Mouse (Mus musculus) heart, adult 9 months (tissue): ENCODE measurements around the gene Rsph10b.
"Not testable (repeated sequence)": the region's sequence is repeated elsewhere in the genome, so short reads cannot be mapped to it uniquely, and the experiment has no call there.

Experiments used
- DNase-seq, 2 experiments: peaks; one replicate each; pipeline ENCODE4 v3.0.0; 2022; ENCODE audit warnings: low spot score in 2 of 2

Gene Rsph10b

DNA sequence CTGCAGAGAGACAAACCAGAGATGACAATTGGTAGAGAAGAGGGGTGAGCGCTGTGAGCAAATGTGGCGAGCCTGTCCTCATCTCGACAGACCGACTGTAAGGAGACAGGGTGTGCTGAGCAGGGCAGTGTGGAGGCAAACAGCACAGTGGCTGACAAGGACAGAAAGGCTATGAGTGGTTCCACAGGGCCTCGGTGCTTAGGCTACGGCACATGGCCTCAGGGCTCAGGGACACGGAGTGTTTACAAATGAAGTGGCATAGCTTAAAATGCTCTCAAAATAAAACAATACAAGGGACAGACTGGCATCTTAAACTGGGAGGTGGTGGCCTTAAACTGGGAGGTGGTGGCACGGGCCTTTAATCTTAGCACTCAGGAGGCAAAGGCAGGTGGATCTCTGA lies 60.4 kb downstream of the Rsph10b start:
- DNase-seq: no peak

DNA sequence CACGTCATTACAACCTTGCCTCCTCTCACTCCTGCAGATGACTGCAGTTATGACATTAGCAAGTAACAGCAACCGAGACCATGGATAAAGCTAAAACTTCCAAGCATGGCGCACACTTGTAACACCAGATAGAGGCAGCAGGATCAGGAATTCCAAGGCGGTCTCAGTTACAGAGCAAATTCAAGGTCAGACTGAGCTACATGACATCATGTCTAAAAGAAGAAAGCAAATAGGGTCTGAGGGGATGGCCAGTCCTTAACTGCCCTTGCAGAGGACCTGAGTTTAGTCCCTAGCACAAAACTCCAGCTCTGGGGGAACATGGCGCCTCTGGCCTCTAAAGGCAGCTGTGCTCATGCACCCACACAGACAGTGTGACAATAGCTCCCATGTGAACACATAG lies 61.0 kb downstream of the Rsph10b start:
- DNase-seq: no peak

DNA sequence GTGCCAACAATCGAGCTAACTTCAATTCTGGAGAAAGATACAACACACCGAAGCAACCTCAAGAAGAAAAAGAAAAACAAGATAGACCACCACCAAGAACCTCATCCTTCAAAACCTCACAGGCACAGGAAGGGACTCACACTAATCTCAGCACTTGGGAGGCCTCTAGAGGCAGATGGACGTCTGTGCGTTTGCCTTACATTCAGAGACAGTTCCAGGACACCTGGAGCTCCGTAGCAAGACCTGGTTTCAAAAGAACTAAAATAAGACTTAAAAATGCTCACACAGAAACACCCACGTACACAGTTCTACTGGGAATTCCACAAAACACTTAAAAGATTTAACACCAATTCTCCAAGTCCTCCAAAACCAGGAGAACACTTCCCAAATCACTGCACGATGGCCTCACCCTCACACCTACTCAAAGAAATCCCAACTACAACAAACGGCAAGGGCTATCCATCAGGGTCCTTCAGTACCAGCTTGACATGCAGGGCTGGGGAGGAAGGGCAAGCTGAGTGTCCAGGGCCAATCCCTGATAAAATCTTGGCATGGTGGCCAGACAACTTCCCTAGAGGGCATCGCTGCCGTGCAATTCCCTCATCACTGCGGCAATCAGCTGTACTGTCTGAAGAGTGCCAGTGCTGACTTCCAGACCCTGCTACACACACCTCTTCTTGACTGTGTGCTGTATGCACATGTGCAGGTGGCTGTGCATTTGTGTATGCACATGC lies 62.0 kb downstream of the Rsph10b start:
- DNase-seq: no peak

DNA sequence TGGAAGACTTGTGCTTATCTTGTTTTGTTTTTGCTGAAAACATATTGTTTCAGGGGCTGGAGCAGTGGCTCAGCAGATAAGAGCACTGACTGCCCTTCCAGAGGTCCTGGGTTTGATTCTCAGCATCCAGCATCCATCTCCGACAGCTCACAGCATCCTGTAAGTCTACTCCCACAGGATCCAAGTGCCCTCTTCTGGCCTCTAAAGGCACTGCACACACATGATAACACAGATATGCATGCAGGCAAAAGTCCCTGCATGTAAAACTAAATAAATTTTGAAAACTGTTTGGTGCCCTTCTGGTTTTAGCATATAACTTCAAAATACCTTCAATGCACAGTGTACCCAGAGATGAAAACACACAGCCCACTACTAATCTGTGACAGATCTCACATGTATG lies 66.6 kb downstream of the Rsph10b start:
- DNase-seq: no peak

DNA sequence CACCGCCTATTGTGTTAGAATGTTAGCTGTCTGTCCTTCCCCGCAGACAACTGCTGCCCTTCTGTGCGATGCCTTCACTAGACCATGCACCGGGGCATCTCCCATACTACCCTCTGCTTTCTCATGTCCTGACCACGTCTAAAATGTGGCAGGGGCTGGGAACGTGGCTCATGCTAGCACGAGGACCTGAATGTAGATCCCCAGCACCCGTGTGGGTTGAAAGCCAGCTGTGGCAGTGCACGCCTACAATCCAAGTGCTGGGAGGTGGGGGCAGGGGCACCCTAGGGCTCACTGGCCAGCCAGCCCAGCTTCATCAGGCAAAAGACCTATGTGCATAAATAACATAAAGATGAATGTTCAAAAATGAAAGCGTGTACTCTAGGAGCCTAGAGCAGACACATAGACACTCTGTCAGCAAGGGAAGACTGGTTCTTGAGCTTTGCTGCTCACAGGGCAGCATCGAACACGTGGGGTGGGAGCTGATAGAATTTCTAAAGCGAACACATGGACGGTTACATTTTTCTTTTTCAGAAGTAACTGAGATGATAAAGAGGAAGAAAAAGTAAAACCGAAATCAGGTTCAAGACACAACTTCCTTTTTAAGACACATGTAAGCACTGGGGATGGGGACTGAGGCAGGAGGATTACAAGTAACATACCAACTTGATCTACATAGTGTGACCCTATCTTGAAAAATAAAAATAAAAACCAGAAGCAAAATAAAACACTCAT lies 69.8 kb downstream of the Rsph10b start:
- peak in 1 of 2 experiments; percentile 5 for DNase-seq

DNA sequence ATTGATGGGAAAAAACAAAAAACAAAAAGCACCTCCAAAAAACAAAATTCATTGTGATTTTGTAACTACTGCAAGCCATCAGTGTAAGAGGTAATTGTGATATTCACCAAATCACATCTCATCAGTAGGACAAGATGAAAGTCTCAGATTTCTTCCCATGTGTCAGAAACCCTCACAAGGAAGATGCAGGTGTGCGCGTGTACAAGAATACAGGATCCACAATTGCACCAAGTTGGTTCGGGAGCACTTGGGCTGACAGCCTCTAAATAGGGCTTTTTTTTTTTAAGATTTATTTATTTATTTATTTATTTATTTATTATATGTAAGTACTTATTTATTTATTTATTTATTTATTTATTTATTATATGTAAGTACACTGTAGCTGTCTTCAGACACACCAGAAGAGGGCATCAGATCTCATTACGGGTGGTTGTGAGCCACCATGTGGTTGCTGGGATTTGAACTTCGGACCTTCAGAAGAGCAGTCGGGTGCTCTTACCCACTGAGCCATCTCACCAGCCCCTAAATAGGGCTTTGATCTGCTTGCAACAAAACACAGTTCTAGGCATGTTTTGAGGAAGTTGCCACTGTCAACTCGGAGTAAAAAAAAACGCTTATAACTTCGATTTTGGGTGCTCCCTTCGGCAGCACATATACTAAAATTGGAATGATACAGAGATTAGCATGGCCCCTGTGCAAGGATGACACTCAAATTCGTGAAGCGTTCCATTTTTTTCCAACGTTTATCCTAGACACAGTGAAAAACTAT lies 80.7 kb downstream of the Rsph10b start:
- not testable (repeated sequence) for DNase-seq

DNA sequence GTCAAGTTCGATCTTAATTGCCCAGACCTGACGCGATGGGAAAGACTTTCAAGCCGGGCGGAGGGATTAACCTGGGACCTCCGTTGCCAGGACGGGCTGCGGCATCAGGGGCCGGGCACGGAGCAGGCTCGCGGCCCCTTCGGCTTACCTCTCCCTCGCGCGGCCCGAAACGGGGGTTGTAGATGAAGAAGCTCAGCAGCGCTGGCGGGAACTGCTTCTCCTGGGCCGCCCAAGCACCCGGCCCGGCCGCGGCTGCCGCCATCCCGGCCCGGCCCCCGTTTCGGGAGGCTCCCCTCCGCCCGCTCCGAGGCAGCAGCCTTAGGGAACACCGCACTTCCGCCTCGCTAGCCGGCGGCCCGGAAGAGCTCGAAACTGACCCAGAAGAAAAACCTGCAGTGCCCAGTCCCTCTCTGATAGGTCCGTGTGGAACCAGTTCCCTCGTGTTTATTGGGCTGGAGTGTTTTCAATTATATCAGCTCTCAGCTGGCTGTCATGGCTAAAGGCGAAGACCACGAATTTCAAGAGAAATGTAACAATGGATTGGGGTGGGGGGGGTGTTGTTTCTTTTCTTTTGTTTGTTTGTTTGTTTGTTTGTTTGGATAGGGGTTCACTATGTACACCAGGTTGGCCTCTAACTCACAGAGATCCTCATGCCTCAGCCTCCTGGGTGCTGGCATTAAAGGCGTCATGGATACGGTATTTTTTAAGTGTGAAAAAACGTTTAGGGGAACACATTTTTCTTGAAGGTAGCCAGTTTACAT lies 81.9 kb downstream of the Rsph10b start, which contains the start of gene Ccz1:
Ccz1 (minus strand) TSS at position 327 of the 761 bp plus-strand sequence.
- peak; percentile 71 to 82 for DNase-seq

DNA sequence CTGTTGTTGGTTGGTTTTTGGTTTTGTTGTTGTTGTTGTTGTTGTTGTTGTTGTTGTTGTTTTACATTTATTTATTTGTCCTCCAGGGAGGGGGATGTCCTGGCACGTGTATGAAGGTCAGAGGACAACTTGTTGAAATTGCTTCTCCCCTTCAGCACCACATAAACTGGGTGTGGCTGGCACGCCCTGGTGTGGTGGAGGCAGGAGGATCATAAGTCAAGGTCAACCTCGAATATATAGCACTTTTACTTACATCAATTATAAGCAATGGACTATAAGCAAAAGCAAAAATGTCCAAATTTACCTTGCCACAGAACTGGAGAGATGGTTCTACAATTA lies 82.4 kb downstream of the Rsph10b start:
- DNase-seq: no peak

DNA sequence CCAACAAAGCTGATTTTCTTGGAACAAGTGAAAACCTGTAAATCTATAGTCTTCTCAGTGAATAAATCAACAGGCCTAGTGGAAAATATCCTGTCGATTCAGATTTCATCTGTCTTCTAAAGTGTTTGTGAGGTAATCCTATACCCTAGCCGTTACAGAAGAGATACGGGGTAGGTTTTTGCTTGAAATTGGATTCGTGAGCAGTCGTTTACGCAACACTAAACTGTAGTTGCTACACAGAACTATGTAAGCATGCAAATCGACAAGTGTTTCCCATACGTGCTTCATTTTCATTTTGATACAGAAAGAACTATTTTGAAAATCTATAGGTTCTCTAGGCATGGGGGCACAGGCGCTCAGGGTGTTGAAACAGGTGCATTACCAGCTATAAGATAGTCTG lies 83.0 kb downstream of the Rsph10b start:
- DNase-seq: no peak

DNA sequence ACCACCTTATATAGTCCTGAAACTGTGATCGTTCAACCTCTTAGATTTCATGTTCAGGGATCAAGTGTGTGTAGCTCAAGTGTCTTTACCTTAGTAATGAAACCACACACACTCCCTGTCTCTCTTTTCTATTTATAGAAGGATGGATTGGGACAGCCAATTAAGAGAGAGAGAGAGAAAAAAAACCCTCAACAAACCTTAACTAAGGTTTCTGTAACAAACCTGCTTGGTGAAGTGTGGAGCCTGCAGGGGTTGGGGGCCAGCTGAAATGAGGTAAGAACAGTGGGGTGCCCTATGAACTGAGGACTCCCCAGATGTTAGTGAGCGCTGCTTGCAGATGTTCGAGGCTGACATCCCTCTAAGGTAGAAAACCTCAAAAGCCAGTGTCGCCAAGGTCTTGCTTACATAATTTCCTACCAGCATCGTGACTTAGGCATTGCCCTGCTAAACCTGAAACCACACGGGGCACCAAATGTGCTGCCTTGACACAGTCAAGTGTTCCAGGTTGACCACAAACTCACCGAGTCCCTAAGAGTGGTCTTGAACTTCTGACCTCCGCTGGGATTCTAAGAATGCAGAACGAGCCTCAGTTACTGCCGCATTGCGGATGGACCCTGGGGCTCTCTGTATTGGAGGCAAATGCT lies 93.9 kb downstream of the Rsph10b start, which contains the start of gene Ocm:
Ocm (minus strand) TSS at position 51 of the 644 bp plus-strand sequence.
- DNase-seq: no peak

DNA sequence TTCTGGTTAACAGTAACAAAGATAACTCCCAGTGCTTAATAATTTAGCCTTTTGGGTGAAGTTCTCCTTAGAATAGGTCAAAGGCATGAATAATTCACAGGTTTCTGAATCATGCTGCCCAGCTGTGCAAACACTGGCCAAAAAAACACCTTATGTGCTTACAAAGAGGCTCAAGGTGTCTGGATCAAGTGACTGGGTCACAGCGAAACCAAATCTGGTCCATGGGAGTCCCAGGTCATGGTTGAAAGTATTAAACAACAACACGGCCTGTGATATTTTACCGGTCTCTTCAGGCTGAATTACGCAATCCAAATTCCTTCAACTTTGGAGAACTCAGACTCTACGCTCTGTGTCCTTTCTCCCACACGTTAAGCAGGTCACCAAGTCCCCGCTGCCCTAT lies 99.7 kb downstream of the Rsph10b start:
- DNase-seq: no peak

DNA sequence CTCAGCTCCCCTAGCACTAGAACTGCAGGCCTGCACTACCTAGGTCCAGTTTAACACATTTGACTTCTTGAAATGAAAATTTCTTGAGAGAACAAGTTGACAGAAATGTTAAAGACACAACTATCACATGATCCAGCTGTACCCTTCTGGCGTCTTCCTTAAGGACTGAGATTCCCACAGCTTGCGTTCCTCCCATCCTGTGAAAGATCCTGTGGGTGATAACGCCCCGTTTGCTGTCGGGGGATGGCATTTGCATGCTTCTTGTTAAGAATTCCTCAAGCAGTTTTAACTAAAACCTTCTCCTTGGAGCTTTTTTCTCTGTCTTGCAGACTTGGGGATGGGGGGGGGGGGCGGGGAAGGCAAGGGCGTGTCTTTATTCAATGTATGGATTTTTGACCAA lies 101.7 kb downstream of the Rsph10b start:
- no peak for DNase-seq
